Mouse (Mus musculus): ENCODE measurements around the gene Ska3. TPM values are rescaled to one million over a fixed set of nuclear protein-coding genes. Genes with fewer than 3 reads are reported as not detected.

Ska3 gene
- 3.9 TPM for polyA plus RNA-seq (2017; shearing (Covaris generic))

GRCm38 (mm10) chr14:57825788-57826751 lies at the start of gene Ska3, which contains the start of gene Mrpl57:
TSS of gene Ska3 (minus strand) at chr14:57826185.
TSS of gene Mrpl57 (plus strand) at chr14:57826234.

GRCm38 (mm10) chr14:57797991-57798931 lies 27.7 kb downstream of the Ska3 start, which contains the start of gene Sap18:
TSS of gene Sap18 (plus strand) at chr14:57798180.

GRCm38 (mm10) chr14:57758237-57758636 lies 67.7 kb downstream of the Ska3 start, which contains the start of gene Lats2:
TSS of gene Lats2 (minus strand) at chr14:57758388.

Other genes with a start within 250 kb of the Ska3 start
- gene Xpo4, start 160.8 kb downstream of the Ska3 start, polyA plus RNA-seq (2017; shearing (Covaris generic)), result 44.6 TPM
- gene Gm49361, start 80.1 kb downstream of the Ska3 start, polyA plus RNA-seq (2017; shearing (Covaris generic)), result not detected
- gene Lats2, start 67.8 kb downstream of the Ska3 start, polyA plus RNA-seq (2017; shearing (Covaris generic)), result 22.7 TPM
- gene Sap18, start 28.0 kb downstream of the Ska3 start, polyA plus RNA-seq (2017; shearing (Covaris generic)), result 230 TPM
- gene Mrpl57, start within 50 bp of the Ska3 start, polyA plus RNA-seq (2017; shearing (Covaris generic)), result 137 TPM
- 228 TPM for gene Zdhhc20, start 64.1 kb upstream of the Ska3 start, polyA plus RNA-seq (2017; shearing (Covaris generic))
- 16.5 TPM for gene Micu2, start 173.1 kb upstream of the Ska3 start, polyA plus RNA-seq (2017; shearing (Covaris generic))
- gene Fgf9, start 244.4 kb upstream of the Ska3 start, polyA plus RNA-seq (2017; shearing (Covaris generic)), result not detected

All from inflammation-experienced regulatory T-cells, adult 16 weeks (primary cell).